Mouse (Mus musculus) intestine, embryonic 16.5 days (tissue): ENCODE data around the gene B4galt7. TPM values are rescaled to one million over a fixed set of nuclear protein-coding genes. Genes with fewer than 3 reads are reported as not detected.
"Not testable (repeated sequence)": the region's sequence is repeated elsewhere in the genome, so short reads cannot be mapped to it uniquely, and the experiment has no call there.

Experiments used
- ATAC-seq: fragments of 200-750 bp; cut with Nextera tagmentation; 2 replicates; pipeline ENCODE4 v1.8.0; 2017; ENCODE audit warnings: moderate TSS enrichment, moderate library complexity
- H3K27ac ChIP-seq: fragments of 300-500 bp; sonication (generic); 2 replicates; pipeline ENCODE4 v1.5.1; 2014; ENCODE audit warnings: mild to moderate bottlenecking, low read length
- H3K27me3 ChIP-seq: fragments of 300-500 bp; sonication (generic); replicated peaks from 2 replicates; pipeline ENCODE4 v1.6.1; 2014; ENCODE audit warnings: low read length, control low read depth, mixed read lengths; ENCODE audit not compliant: control insufficient read depth, insufficient read depth
- H3K36me3 ChIP-seq: fragments of 300-500 bp; sonication (generic); 2 replicates; pipeline ENCODE4 v1.6.1; 2014; ENCODE audit warnings: low read length, control low read depth; ENCODE audit not compliant: control insufficient read depth, insufficient read depth
- H3K4me1 ChIP-seq: fragments of 300-500 bp; sonication (generic); 2 replicates; pipeline ENCODE4 v1.6.1; 2014; ENCODE audit warnings: low read length, control low read depth, mixed read lengths; ENCODE audit not compliant: control insufficient read depth, insufficient read depth
- H3K4me2 ChIP-seq: fragments of 300-500 bp; sonication (generic); 2 replicates; pipeline ENCODE4 v1.6.1; 2014; ENCODE audit warnings: low read depth, low read length, control low read depth
- H3K4me3 ChIP-seq: fragments of 300-500 bp; sonication (generic); 2 replicates; pipeline ENCODE4 v1.5.1; 2014; ENCODE audit warnings: mild to moderate bottlenecking, low read length
- H3K9ac ChIP-seq: fragments of 300-500 bp; sonication (generic); 2 replicates; pipeline ENCODE4 v1.6.1; 2014; ENCODE audit warnings: low read depth, low read length
- H3K9me3 ChIP-seq: fragments of 300-500 bp; sonication (generic); 2 replicates; pipeline ENCODE4 v1.6.1; 2016; ENCODE audit warnings: low read length, control low read depth; ENCODE audit not compliant: control insufficient read depth
- WGBS: fragments of 180-500 bp; shearing (Covaris S2); extraction: QIAGEN DNeasy Blood & Tissue Kit; methylation state at CpG from one replicate; pipeline ENCODE4 v1.1.7; 2014; 5-methylcytosine and 5-hydroxymethylcytosine counted together
- polyA plus RNA-seq: library from polyadenylated mRNA; unstranded; fragments of >200 nt; fragmentation: Nextera tagmentation; extraction: Ambion mirVana; gene quantifications from 2 replicates; pipeline ENCODE4 v1.2.1, GENCODE M21; 2015

The B4galt7 gene
- polyA plus RNA-seq, 1 experiment from 2014 or later: 21.6 TPM

DNA sequence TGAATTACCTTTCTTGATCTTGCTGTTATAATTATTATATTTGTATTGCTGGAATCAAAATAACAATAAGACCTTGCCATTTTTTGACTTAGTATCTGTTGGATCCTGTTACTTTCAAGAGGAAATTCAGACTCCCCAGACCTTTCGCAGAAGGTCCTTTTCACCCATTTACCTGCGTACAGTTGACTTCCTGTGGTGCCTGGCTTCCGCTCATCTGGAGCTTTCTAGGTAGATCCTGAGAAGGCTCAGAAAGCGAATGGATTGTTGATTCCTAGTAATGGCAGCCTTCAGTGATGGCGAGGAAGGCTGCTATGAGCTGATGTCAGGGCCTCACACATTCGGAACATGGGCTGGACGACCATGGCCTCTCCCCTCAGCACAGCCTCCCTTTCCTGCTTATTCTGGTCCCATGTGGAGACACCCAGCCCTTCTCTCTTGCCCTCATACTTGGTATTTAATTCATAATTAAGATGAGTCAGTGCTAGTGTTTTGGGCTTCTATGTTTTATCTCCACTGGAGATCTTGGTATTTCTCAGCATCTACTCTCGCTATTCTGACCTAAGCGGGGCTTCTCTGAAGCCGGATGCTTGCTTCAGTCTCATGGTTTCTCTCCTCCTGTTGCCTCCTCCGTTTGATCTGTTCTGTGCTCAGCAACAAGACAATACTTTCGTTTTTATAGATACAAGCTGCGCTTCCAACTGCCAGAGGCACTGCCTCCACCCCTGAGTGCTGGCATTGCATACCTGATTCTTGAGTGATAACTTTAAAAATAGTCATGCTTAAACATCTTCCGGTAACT, 36.7 kb downstream of the B4galt7 start:
- WGBS: 92% methylated on average over 14 of the region's 14 CpGs
- Histone ChIP-seq H3K4me3 (no peak overlapping the region), H3K27ac (no peak overlapping the region), H3K27me3 (no peaks in the 10 kb centered on the region), H3K9ac (no peak overlapping the region), H3K4me1 (peaks cover 8% of the 10 kb centered on the region), H3K4me2 (no peak overlapping the region), H3K36me3 (peaks cover 11% of the 10 kb centered on the region; the same call in 1 of the 2 replicates), H3K9me3 (no peaks in the 10 kb centered on the region)
- no peak for ATAC-seq

- H3K9me3 ChIP-seq, H3K27ac ChIP-seq, ATAC-seq, H3K27me3 ChIP-seq, H3K4me1 ChIP-seq, H3K9ac ChIP-seq, H3K4me3 ChIP-seq, H3K4me2 ChIP-seq: not testable (repeated sequence)
- 46% methylated on average over 8 of the region's 8 CpGs for WGBS
- H3K36me3 ChIP-seq: peaks cover 18% of the 10 kb centered on the region
These were observed 40.8 kb downstream of the B4galt7 start for GRCm38 (mm10) chr13:55640480-55640879.

- 95% methylated on average over 2 of the region's 2 CpGs for WGBS
- Histone ChIP-seq H3K27ac (no peak overlapping the region), H3K9me3 (no peaks in the 10 kb centered on the region), H3K36me3 (peaks cover 35% of the 10 kb centered on the region), H3K27me3 (no peaks in the 10 kb centered on the region), H3K4me2 (no peak overlapping the region), H3K4me1 (no peaks in the 10 kb centered on the region), H3K9ac (no peak overlapping the region), H3K4me3 (no peak overlapping the region)
- ATAC-seq: no peak
These were observed 44.8 kb downstream of the B4galt7 start for GRCm38 (mm10) chr13:55644525-55644924.

GRCm38 (mm10) chr13:55650098-55650497, 50.4 kb downstream of the B4galt7 start:
- peaks cover 28% of the 10 kb centered on the region for H3K36me3 ChIP-seq
- H3K4me2 ChIP-seq: no peak overlapping the region
- no peak for ATAC-seq
- H3K9ac ChIP-seq: no peak overlapping the region
- WGBS: 87% methylated on average over 12 of the region's 12 CpGs
- no peak overlapping the region for H3K27ac ChIP-seq
- H3K9me3 ChIP-seq: no peaks in the 10 kb centered on the region
- H3K27me3 ChIP-seq: no peaks in the 10 kb centered on the region
- no peak overlapping the region for H3K4me3 ChIP-seq
- H3K4me1 ChIP-seq: no peaks in the 10 kb centered on the region

GRCm38 (mm10) chr13:55650980-55651379, 51.3 kb downstream of the B4galt7 start:
- Histone ChIP-seq H3K27ac (no peak overlapping the region), H3K9me3 (no peaks in the 10 kb centered on the region), H3K4me3 (no peak overlapping the region), H3K4me2 (no peak overlapping the region), H3K9ac (no peak overlapping the region), H3K27me3 (no peaks in the 10 kb centered on the region), H3K4me1 (no peaks in the 10 kb centered on the region), H3K36me3 (peaks cover 20% of the 10 kb centered on the region)
- 87% methylated on average over 6 of the region's 6 CpGs for WGBS
- no peak for ATAC-seq

Other genes with a start within 250 kb of the B4galt7 start
- 121 and 130 TPM in 2 replicates for gene Lman2, start 237.1 kb upstream of the B4galt7 start, polyA plus RNA-seq
- 0.93 and 1.1 TPM in 2 replicates for gene Rgs14, start 230.2 kb upstream of the B4galt7 start, polyA plus RNA-seq
- 0.07 TPM in 1 of 2 replicates, not detected in the other for gene Slc34a1, start 201.7 kb upstream of the B4galt7 start, polyA plus RNA-seq
- not detected in 2 replicates for gene Pfn3, start 184.7 kb upstream of the B4galt7 start, polyA plus RNA-seq
- gene F12, start 173.1 kb upstream of the B4galt7 start, polyA plus RNA-seq: 1.1 and 4.0 TPM in 2 replicates
- 13.6 and 16.2 TPM in 2 replicates for gene Grk6, start 154.8 kb upstream of the B4galt7 start, polyA plus RNA-seq
- gene Prr7, start 135.6 kb upstream of the B4galt7 start, polyA plus RNA-seq: 0.10 and 0.18 TPM in 2 replicates
- 88.4 and 91.2 TPM in 2 replicates for gene Dbn1, start 111.8 kb upstream of the B4galt7 start, polyA plus RNA-seq
- gene Pdlim7, start 86.2 kb upstream of the B4galt7 start, polyA plus RNA-seq: 189 and 200 TPM in 2 replicates
- gene Dok3, start 70.6 kb upstream of the B4galt7 start, polyA plus RNA-seq: 2.7 and 3.0 TPM in 2 replicates
- gene Ddx41, start 63.2 kb upstream of the B4galt7 start, polyA plus RNA-seq: 50.5 and 54.8 TPM in 2 replicates
- 21.2 and 22.5 TPM in 2 replicates for gene Fam193b, start 28.8 kb upstream of the B4galt7 start, polyA plus RNA-seq
- 121 and 131 TPM in 2 replicates for gene Tmed9, start 26.2 kb upstream of the B4galt7 start, polyA plus RNA-seq
- gene Caml, start 23.1 kb downstream of the B4galt7 start, polyA plus RNA-seq: 40.7 and 44.0 TPM in 2 replicates
- 26.7 and 27.2 TPM in 2 replicates for gene Ddx46, start 35.1 kb downstream of the B4galt7 start, polyA plus RNA-seq
- 34.3 and 34.8 TPM in 2 replicates for gene B230219D22Rik, start 93.2 kb downstream of the B4galt7 start, polyA plus RNA-seq
- gene Txndc15, start 114.8 kb downstream of the B4galt7 start, polyA plus RNA-seq: 67.7 and 71.3 TPM in 2 replicates
- gene Pcbd2, start 127.5 kb downstream of the B4galt7 start, polyA plus RNA-seq: 71.9 and 72.3 TPM in 2 replicates
- 0.13 TPM in 1 of 2 replicates, not detected in the other for gene Catsper3, start 184.7 kb downstream of the B4galt7 start, polyA plus RNA-seq
- gene Pitx1, start 236.3 kb downstream of the B4galt7 start, polyA plus RNA-seq: 9.0 and 9.1 TPM in 2 replicates